Mouse (Mus musculus) ES-CJ7 (cell line): Measurements from ENCODE around the gene Tmem198b.

ENCODE experiments used
- DNase-seq: peaks from one replicate; pipeline ENCODE4 v3.0.0; 2011; ENCODE audit warnings: low read depth, low spot score

Tmem198b gene

DNA sequence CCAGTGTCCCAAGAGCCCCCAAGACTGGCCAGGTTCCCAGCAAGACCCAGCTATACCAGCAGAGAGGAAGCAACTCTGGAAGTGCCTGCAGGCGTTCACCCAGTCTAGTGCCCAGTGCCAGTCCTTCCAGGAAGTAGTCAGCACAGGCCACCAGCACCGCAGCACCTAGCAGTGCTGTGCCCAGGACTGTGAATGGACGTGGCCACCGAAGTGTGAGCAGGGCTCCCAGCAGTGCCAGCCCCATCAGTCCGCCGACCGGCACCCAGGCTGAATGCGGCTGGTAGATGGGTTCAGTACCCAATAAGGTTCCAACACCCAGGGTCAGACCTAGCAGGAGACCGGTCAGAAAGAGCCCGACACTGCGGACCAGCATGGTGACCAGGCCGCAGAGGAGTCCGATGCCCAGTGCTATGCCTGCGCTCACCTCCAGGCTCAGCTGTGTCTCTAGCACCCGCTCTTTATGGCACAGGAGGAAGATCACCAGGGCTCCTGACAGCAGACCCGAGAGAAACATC is 2.1 kb downstream of the Tmem198b start:
- DNase-seq: no peak

DNA sequence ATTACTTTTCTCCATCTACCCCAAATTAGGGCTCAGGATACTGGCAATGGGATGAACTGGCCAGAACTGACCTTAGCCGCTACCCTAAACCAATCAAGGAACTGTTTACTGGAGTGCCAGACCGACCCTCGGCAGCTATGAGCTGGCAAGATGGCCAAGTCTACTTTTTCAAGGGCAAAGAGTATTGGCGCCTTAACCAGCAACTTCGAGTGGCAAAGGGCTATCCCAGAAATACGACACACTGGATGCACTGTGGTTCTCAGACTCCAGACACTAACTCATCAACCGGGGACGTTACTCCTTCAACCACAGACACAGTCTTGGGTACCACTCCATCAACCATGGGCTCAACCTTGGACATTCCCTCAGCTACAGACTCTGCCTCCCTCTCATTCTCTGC is 5.5 kb downstream of the Tmem198b start:
- DNase-seq: no peak

DNA sequence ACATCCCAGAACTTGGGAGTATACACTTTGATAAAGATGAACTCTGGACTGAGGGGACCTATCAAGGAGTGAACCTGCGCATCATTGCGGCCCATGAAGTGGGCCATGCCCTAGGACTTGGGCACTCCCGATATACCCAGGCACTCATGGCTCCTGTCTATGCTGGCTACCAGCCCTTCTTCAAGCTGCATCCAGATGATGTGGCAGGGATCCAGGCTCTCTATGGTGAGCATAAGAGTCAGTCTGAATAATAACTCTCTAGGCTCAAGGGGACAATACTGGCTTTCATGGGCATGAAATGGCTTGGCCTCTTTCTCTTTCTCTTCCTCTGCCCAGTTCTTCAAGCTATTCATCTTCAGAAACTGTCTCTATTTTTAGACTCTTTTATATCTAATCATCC is 8.6 kb downstream of the Tmem198b start:
- DNase-seq: no peak

DNA sequence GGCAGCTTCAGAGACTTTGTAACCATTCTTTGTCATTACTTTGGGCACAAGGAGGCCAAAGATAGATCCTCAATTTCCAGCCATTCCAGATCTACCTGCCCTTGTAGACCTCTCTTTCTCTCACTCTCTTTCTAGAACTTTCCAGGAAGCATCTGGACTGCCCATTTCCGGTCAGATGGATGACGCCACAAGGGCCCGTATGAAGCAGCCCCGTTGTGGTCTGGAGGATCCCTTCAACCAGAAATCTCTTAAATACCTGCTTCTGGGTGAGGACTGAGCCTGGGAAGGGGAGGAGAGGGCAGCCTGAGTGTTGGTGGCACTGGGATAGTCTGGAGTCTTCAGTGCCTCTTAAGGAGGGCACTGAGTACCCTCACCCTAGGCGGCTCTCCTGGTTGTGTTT is 9.8 kb downstream of the Tmem198b start:
- no peak for DNase-seq

DNA sequence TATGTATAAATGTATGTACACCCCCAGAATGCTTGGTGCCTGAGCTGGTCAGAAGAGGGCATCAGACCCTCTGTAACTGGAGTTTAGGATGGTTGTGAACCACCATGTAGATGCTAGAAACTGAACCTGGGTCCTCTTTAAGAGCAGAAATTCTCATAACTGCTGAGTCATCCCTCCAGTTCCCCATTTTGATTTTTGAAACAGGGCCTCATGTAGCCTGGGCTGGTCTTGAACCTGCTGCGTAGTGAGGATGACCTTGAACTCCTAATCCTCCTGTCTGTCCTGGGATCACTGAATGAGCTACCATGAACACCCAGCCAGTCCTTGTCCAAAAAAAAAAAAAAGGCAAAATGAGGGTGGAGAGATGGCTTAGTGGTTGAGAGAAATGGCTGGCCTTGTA is 10.9 kb downstream of the Tmem198b start:
- DNase-seq: no peak

DNA sequence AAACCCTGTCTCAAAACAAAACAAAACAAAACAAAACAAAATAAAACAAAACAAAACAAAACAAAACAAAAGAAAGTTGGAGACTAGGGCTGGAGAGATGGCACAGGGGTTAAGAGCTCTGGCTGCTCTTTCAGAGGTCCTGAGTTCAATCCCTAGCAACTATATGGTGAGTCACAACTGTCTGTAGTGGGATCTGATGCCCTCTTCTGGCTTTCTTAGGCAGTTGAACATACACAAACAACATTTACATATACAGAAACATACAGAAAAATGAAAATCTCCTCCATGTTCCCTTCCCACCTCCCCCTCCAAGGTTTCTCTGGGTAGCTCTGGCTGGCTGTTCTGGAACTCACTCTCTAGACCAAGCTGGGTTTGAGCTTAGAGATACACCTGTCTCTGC is 12.1 kb downstream of the Tmem198b start:
- DNase-seq: no peak

DNA sequence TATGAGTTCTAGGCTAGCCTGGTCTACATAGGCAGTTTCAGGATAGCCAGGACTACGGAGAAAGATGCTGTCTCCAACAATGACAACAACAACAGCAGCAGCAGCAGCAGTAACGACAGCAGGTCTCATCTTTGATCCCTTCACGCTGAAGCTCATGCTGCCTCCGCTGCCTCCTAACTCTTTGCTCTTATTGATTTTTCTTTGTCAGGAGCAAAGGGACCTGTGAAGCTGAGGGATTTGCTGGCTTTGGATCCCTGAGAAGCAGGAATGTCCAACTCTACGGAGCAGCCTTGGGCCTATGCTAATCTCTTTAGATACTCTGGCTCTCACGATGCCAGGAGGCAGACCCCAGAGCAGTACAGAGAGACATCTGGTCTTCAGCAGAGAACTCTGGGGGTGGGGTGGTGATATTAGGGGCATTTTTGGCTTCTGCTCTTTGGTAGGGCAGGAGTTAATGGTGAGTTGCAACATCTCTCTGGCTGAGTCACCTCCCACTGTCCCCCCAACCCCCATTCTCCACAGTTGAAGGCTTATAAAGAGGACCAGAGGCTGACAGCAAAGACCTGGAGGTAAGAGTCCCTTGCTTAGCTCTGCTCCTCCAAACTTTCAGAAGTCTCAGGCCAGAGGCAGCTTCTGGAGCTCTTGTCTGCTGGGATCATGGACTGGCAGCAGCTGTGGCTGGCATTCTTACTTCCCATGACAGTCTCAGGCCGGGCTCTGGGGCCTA is 13.6 kb downstream of the Tmem198b start, which contains the start of gene Mmp19:
Mmp19 (plus strand) TSS at position 513 of the 727 bp plus-strand sequence.
- no peak for DNase-seq

DNA sequence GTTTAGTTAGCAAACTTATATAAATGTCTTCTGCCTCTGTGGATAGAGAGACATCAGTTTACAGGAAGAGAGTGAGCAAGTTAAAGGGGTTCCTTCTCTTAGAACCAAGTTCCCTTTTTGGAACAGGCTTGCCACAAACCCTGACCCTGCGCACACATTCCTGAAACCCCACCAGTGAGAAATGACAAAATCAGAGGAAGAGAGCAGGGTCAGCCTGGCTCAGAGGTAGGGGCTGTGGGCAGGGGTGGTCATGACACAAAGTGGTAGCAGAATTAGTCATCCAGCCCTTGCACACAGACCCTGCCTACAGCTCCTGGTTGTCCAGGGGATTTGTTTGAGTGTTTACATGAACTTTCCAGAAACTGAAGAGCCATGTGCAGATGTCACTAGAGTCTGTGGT is 24.0 kb downstream of the Tmem198b start:
- DNase-seq: no peak

DNA sequence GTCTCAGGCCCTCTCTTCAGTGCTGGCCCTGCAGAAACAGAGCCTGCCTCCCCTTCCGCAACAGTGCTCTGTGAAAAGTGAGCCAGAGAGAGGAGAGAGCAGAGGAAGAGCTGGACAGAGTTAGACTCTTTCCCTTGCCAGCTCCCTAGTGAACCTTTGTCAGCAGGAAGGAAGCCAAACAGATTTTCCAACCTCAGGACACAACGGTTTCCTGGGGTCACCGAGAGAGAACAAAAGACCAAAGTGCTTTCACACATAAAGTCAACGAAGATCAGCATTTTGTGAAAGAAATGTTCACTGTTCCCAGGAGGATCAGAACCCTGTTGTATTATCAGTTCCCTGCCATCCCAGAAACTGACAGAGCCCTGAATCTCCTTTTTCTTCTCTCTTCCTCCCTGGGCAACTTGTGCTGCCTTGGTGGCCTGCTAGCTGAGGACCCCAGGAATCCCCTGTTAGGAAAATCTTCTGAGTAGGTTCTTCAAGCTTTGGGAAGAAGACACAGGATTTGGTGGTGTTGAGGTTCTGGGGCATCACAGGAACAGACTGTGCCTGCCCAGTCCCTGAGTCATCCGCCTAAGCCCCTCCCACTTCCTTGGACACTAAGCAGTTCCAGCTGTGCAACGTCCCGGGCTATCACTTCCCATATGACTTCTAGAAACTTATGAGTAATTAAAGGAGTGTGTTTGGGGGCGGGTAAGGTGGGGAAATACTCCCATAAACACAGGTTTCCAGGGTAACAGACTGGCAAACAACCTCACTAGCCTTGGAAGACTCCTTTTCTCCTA is 25.0 kb downstream of the Tmem198b start:
- no peak for DNase-seq

DNA sequence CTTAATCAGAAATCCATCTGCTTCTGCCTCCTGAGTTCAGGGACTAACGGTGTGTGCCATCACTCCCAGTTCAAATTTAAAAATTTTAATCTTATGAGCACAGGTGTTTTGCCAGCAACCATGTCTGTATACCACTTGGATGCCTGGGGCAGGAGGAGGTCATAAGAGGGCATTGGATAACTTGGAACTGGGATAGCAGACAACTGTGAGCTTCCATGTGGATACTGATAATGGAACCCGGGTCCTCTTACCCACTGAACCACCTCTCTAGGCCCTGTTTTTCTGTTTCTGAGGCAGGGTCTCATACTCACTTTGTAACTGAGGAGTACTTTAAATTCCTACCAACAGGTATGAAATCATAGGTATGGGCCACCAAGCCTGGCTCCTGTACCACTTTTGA is 25.7 kb downstream of the Tmem198b start:
- DNase-seq: no peak

DNA sequence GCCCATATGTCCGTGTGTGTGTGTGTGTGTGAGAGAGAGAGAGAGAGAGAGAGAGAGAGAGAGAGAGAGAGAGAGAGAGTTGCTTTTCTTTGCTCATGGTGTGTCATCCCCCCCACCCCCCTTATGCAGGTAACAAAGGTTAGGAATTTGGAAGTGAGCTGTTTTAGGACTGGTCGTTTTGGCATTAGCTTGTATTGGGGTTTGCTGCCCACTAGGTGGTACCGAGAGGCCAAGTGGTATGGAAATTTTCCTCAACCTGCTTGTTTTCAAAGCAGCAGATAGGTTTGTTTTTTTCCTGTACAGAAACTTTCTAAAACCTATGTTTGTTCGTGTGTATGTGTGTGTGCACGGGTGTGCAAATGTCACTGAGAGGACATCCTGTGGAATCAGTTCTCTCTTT is 30.5 kb downstream of the Tmem198b start:
- peak; percentile 57 for DNase-seq

DNA sequence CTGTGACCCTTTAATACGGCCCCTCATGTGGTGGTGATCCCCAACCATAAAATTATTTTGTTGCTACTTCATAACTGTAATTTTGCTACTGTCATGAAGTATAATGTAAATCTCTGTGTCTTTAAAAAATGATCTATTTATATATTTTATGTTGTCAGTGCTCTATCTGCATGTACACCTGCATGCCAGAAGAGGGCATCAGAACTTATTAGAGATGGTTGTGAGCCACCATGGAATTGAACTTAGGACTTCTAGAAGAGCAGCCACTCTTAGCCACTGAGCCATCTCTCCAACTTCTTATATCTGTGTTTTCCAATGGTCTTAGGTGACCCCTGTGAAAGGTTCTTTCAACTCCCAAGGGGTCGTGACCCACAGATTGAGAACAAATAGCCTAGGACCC is 31.3 kb downstream of the Tmem198b start:
- DNase-seq: no peak
